Mouse (Mus musculus) 3T3-L1 (cell line): Measurements from ENCODE around the gene Foxp1.
A peak's percentile ranks its signal among the peaks of the same experiment; 100 is the strongest.

Experiments
- DNase-seq: peaks from one replicate; pipeline ENCODE4 v3.0.0-alpha.2; 2015; ENCODE audit warnings: low read depth, low spot score

Gene Foxp1

GRCm38 (mm10) chr6:99441100-99441499 lies 81.4 kb downstream of the Foxp1 start:
- no peak for DNase-seq

GRCm38 (mm10) chr6:99440606-99441005 lies 81.9 kb downstream of the Foxp1 start:
- no peak for DNase-seq

DNA sequence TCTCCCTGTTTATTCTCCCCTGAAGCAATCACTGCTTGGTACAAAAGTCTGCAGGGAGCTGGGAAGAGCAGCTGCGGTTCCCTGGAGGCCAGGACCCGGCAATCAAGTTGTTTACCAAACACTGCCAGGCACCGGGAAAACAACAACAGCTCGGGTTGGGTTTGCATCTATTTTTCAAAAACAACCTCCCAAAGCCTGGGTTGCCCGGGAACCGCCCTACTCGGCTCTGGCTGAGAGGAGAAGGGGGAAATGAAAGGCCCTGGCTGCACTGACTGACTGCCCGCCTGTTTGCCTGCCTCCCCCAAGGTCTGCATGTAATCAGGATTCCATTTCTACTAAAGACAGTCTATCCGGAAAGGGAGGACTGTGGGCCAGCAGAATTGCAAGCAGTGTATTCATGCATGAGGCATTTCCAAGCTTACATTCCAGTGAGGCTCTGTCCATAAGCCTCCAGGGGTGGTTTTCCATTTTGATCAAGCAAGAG lies 82.6 kb downstream of the Foxp1 start:
- DNase-seq: peak; percentile 68

DNA sequence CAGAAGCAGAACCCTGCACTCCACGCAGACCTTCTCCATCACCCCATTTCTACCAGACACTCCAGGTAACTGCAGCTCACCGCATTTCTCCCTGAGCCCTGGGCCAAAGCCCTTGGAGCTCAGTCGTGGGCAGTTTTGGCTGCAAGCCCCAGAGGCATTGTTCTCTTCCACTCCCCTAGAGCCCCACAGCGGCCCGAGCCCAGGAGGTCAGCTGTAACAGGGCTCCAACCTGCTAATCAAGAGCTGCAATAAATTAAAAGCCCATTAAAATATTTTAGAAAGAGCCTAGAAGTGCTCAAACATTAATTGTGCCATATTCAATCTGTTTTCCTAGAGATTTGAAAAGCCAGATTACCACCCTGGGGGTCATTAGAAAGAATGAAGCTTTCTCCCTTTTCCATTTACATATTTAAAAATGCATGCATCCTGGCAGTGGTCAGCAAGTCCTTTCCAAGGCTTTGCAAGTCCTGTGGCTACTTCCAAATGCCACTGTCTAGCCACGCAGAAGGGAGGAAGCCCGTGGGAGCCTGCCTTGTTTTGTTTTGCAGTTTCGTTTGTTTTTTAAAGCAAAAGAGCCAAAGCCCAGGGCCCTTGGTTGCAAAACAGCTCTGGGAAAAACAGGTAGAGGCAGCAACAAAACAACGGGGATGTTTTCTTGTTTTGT lies 83.2 kb downstream of the Foxp1 start:
- peak; percentile 34 for DNase-seq

- peak; percentile 84 for DNase-seq
These were observed 86.2 kb downstream of the Foxp1 start for GRCm38 (mm10) chr6:99436371-99436770.

GRCm38 (mm10) chr6:99435140-99435539 lies 87.4 kb downstream of the Foxp1 start:
- DNase-seq: no peak

- DNase-seq: no peak
These were observed 89.5 kb downstream of the Foxp1 start for GRCm38 (mm10) chr6:99433006-99433405.

- no peak for DNase-seq
These were observed 90.6 kb downstream of the Foxp1 start for GRCm38 (mm10) chr6:99431941-99432340.

DNA sequence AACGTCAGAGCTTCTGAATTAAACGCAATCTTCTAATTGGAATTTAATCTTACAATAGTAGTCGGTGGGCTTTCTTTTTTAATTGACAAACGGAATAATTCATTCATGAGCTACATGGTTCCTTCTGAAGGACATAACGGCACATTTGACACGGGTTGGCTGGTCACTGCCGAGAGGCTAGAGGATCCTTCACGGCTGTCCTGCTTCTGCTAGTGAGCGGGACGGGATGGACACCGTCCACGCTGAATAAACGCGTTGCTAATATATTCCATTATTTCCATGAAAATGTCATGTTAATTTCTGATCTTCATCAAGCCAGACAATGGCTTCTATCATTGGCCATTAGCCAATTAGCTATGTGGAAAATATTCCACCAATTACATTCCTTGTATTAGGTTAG lies 92.0 kb downstream of the Foxp1 start:
- no peak for DNase-seq

DNA sequence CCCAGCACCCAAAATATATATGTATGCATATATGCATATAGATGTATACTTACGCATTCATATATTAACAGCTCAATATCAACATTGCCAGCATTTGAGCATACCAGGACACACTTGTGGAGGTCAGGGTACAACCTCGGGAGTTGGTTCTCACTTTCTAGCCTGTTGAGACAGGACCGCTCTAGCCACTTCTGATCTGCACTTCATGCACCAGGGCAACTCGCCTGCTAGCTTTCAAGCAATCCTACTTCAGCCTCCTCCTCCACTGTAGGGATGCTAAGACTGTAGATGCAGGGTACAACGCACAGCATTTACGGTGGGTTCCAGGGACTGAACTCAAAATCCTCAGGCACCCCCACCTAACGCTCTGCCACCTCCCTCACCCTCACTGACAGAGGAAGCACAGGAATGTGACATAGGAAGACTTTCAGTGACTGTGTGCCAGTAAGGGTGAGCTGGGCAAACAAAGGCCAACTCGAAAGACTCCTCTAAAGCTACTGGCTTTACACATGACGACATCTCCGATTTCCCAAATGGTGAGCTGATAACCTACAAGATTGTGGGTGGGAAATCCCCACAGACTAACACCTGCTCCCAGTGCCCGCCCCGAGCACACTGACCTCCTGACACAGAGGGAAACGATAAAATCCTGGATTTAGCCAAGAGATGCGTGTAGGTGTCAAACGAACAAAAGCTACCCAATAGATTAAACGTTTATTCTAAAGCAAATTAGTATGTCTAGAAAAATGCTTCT lies 93.0 kb downstream of the Foxp1 start:
- no peak for DNase-seq

DNA sequence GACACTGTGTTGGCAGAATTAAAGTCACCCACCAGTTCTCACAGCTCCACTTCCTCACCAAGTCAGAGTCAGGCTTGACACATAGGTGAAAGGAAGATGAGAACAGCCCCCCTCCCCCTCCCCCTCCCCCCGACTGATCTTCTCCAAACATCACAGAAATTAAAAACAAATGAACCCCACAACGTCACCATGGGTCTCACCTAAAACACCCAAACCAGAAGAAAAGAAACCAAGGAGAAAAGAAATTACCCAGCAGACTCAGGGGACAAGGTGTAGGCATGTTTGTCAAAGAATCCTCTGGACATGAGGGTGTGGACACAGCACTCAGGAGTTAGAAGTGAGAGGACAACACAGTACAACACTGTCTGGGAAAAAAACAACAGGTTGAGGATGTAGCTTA lies 93.6 kb downstream of the Foxp1 start:
- no peak for DNase-seq

DNA sequence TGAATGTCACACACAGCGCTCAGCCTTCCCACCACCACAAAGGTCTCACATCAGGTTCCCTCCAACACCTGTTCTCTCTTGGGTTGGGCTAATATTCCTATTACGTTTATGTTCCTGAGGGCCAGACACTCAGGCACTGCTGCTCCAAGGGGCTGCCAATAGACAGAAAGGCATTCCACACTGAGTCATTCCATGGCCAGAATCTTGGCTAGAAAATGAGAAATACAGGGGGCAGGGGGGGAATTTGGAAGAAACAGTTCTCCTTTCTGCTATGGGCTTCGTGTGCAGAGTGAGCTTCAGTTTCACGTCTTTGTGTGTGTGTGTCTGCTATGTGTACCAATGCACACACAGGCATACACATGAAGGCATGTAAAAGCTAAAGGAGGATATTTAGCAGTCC lies 95.2 kb downstream of the Foxp1 start:
- DNase-seq: no peak

GRCm38 (mm10) chr6:99425044-99425443 lies 97.5 kb downstream of the Foxp1 start:
- DNase-seq: no peak

GRCm38 (mm10) chr6:99420666-99421065 lies 101.9 kb downstream of the Foxp1 start:
- peak; percentile 76 for DNase-seq

DNA sequence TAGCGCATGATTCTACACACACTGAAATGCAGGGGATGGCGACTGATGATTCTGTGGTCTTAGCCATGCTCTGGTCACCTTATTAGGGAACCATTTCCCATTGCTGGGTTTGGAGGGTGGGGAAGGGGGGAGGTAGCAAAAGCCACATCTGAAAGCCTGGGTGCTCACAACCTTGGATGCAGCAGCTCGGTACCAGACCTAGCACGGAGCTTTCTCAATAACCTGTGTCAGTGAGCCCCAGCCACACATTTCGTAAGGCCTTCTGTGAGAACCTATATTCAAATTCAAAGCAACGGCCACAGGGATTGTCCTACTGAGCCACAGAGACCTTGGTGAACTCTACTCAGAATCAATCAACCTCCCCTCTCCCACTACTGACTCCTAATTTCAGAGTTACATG lies 109.9 kb downstream of the Foxp1 start:
- DNase-seq: no peak

- no peak for DNase-seq
These were observed 112.9 kb downstream of the Foxp1 start for GRCm38 (mm10) chr6:99409602-99410001.

DNA sequence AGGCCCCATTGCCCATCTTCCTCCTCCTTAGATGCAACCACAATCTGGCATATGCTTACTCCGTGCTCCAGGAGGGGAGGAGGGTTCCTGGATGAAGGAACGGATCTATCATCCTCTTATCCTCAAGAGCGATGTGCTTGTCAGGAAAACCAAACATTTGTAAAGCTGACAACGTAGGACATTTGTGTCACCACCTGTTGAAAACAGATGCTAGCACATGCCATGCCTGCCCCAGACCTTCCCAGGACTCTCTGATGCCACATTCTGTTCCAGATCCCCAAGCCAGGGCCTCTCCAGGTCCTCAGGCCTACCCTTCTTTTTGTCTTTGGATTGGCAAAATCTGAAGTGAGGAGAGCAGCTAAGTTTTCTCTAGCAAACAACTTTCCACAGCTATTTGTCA lies 113.6 kb downstream of the Foxp1 start:
- DNase-seq: no peak

DNA sequence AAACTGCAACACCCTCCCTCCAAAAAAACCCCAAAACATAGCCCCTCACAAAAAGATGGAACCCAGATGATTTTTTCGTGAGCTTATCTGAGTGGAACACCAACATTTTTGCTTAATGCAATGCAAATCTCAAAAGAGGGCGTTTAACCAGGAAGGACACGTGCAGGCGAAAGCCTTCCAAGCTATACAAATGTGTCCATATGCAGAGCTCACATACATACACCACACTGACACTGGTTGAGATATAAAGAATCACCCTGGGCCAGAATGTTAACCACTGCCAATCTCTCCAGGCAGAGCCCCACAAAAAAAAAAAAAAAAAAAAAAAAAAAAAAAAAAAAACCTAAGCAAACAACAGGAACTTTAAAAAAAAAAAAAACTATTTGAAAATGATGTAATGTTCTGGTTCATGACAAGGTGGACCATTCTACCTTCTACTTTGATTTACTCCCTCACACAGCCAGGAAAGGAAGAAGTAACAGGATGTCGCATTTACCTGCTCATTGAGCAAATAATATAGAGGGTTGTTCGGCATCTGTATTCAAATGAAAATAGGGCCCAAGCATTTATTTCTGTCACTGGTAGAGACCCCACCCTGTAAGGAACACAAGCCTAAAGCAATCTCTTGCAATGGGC lies 118.6 kb downstream of the Foxp1 start:
- DNase-seq: no peak

GRCm38 (mm10) chr6:99402941-99403340 lies 119.6 kb downstream of the Foxp1 start:
- peak; percentile 41 for DNase-seq

DNA sequence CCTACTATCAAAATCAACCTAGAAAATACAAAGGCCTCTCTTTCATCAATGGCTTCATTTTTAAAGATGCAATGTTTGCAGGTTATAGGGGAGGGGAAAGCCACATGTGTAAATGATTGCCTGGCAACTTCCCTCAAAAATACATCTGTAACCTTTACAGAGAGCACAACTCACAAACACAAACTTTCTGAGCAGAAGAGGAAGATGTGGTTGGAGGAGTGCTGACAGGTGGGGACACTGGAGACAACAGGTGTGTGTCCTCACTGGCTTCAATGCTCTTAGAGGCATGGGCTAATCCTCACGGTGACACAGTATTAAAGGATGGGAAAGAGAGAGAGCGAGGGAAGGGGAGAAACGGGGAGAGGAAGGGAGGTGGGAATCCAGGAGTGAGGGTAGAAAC lies 120.2 kb downstream of the Foxp1 start:
- DNase-seq: no peak

GRCm38 (mm10) chr6:99401801-99402200 lies 120.7 kb downstream of the Foxp1 start:
- no peak for DNase-seq

DNA sequence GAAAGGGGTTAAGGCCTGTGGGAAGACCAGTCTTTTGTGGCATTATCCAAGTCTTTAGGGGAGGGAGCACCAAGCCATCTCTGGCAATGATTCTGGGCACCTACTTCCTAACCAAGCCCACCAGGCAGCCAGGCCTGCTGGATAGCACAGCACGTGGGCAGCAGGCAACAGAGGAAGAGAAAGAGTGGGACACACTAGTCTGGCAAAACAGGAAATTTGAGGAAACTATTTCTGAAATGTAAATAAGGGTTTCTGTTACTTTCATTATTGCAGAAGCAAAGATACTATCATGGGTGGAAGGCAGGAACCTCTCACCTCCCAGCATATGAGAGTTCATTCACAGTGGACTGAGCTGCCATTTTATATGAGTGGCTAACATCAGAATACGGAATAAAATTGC lies 121.3 kb downstream of the Foxp1 start:
- DNase-seq: no peak

- no peak for DNase-seq
These were observed 126.8 kb downstream of the Foxp1 start for GRCm38 (mm10) chr6:99395745-99396144.
